Mouse (Mus musculus): ENCODE measurements around the gene Cltrn. TPM values are rescaled to one million over a fixed set of nuclear protein-coding genes. Genes with fewer than 3 reads are reported as not detected.

The Cltrn gene
- total and polyA plus RNA-seq, 3 experiments, result 0.12 to 0.13 TPM; not detected in 1

Other genes starting within 250 kb of the Cltrn start
- 10.1 TPM in 2 replicates for gene Ap1s2, start 179.8 kb upstream of the Cltrn start, total RNA-seq (2012; rRNA removed)
- gene Ap1s2, start 179.8 kb upstream of the Cltrn start, polyA plus RNA-seq (2012; ENCODE audit: insufficient read depth in 1 of 2, insufficient read length in 2 of 2, low read depth in 1 of 2, low replicate concordance in 2 of 2, missing spikeins in 1 of 2), result 1 to 10 TPM in 1 of 2 experiments, not detected in 1; 9.3 TPM
- 25.8 and 27.5 TPM in 2 replicates for gene Zrsr2, start 130.2 kb upstream of the Cltrn start, total RNA-seq (2012; rRNA removed)
- 10 to 100 TPM in 1 of 2 experiments, not detected in 1; 96.4 TPM for gene Zrsr2, start 130.2 kb upstream of the Cltrn start, polyA plus RNA-seq (2012; ENCODE audit: insufficient read depth in 1 of 2, insufficient read length in 2 of 2, low read depth in 1 of 2, low replicate concordance in 2 of 2, missing spikeins in 1 of 2)
- 0.23 and 0.50 TPM in 2 replicates for gene Car5b, start 60.8 kb upstream of the Cltrn start, total RNA-seq (2012; rRNA removed)
- gene Car5b, start 60.8 kb upstream of the Cltrn start, polyA plus RNA-seq (2012; ENCODE audit: insufficient read depth in 1 of 2, insufficient read length in 2 of 2, low read depth in 1 of 2, low replicate concordance in 2 of 2, missing spikeins in 1 of 2), result under 1 TPM in 1 of 2 experiments, not detected in 1; 0.31 TPM
- gene Siah1b, start 12.3 kb upstream of the Cltrn start, total RNA-seq (2012; rRNA removed), result 46.2 and 54.2 TPM in 2 replicates
- 10 to 100 TPM in 1 of 2 experiments, not detected in 1; 65.1 TPM for gene Siah1b, start 12.3 kb upstream of the Cltrn start, polyA plus RNA-seq (2012; ENCODE audit: insufficient read depth in 1 of 2, insufficient read length in 2 of 2, low read depth in 1 of 2, low replicate concordance in 2 of 2, missing spikeins in 1 of 2)
- not detected in 2 replicates for gene Ace2, start 50.5 kb downstream of the Cltrn start, total RNA-seq (2012; rRNA removed)
- not detected for gene Ace2, start 50.5 kb downstream of the Cltrn start, polyA plus RNA-seq (2012; ENCODE audit: insufficient read depth in 1 of 2, insufficient read length in 2 of 2, low read depth in 1 of 2, low replicate concordance in 2 of 2, missing spikeins in 1 of 2)
- gene Bmx, start 169.4 kb downstream of the Cltrn start, total RNA-seq (2012; rRNA removed), result not detected in 2 replicates
- not detected for gene Bmx, start 169.4 kb downstream of the Cltrn start, polyA plus RNA-seq (2012; ENCODE audit: insufficient read depth in 1 of 2, insufficient read length in 2 of 2, low read depth in 1 of 2, low replicate concordance in 2 of 2, missing spikeins in 1 of 2)
- gene Pir, start 180.5 kb downstream of the Cltrn start, total RNA-seq (2012; rRNA removed), result 2.9 and 5.3 TPM in 2 replicates
- gene Pir, start 180.5 kb downstream of the Cltrn start, polyA plus RNA-seq (2012; ENCODE audit: insufficient read depth in 1 of 2, insufficient read length in 2 of 2, low read depth in 1 of 2, low replicate concordance in 2 of 2, missing spikeins in 1 of 2), result 100 to 1,000 TPM in 1 of 2 experiments, 10 to 100 TPM in 1; 11.4 to 230 TPM